ENCODE assay signal across 10 mouse cellular contexts in genomic region chr2:31449441-31449815, GRCm38 (mm10). TPM values are rescaled to one million over a fixed set of nuclear protein-coding genes. Genes with fewer than 3 reads are reported as not detected.
DNase-seq lines count a peak whose midpoint lies in the region; ATAC-seq and TF ChIP-seq lines count a peak whose summit lies in the region.
"Had no signal": no experiment of that assay in that cellular context is flagged by ENCODE, and none has a peak within 500 bp of the region (broad histone marks: within the 10 kb centered on the region; RNA-seq: fewer than 3 reads in every experiment).

No protein-coding gene starts in this region.

- no peaks in the 10 kb centered on the region for H3K36me3 ChIP-seq in forebrain, postnatal 0 days (ENCODE audit: insufficient read depth)
- H3K36me3 ChIP-seq in midbrain, embryonic 14.5 days (ENCODE audit: control insufficient read depth, insufficient read depth, low read length): no peaks in the 10 kb centered on the region
- H3K36me3 ChIP-seq: G1E had no signal

- peak; percentile 40 for DNase-seq in gastrocnemius, postnatal 25 days
- DNase-seq in gastrocnemius, adult 8-10 months (ENCODE audit: low spot score in 2 of 2): no peak
- peak; percentile 97 for DNase-seq in Muller cell, postnatal 12 days (ENCODE audit: inconsistent ontology term)
- peak; percentile 78 for DNase-seq in forebrain, postnatal 0 days
- peak; percentile 82 for DNase-seq in layer of hippocampus, adult 9-11 months
- peak; percentile 78 for DNase-seq in midbrain, embryonic 14.5 days
- peak; percentile 82 for DNase-seq in testis, postnatal 10 days (ENCODE audit: low spot score)
- DNase-seq in gastrocnemius, adult 18-20 months (ENCODE audit: low spot score): no peak

- no peak overlapping the region for H3K27ac ChIP-seq in forebrain, postnatal 0 days (ENCODE audit: low read depth, low read length)
- H3K27ac ChIP-seq in midbrain, embryonic 14.5 days (replicated peaks; ENCODE audit: low read depth, low read length): 0 out of 2 replicates have a peak overlapping the region, but pooled peaks have one; percentile 22

- H3K9ac ChIP-seq in forebrain, postnatal 0 days: no peak overlapping the region
- no peak overlapping the region for H3K9ac ChIP-seq in midbrain, embryonic 14.5 days (replicated peaks; ENCODE audit: low read length)

- no peak for TF ChIP-seq CTCF in forebrain, postnatal 0 days (IDR thresholded peaks at IDR 0.05; ENCODE audit: low read depth)

- H3K4me3 ChIP-seq in forebrain, postnatal 0 days (ENCODE audit: low read depth, low read length): no peak overlapping the region
- no peak overlapping the region for H3K4me3 ChIP-seq in midbrain, embryonic 14.5 days (replicated peaks; ENCODE audit: low read depth, low read length)
- H3K4me3 ChIP-seq: erythroblast, embryonic 14.5 days had no signal

- WGBS in forebrain, postnatal 0 days: 16% methylated on average over 4 of the region's 4 CpGs
- WGBS in midbrain, embryonic 14.5 days: 32% methylated on average over 4 of the region's 4 CpGs

- no peak overlapping the region for H3K4me2 ChIP-seq in forebrain, postnatal 0 days (ENCODE audit: low read depth)
- no peak overlapping the region for H3K4me2 ChIP-seq in midbrain, embryonic 14.5 days (ENCODE audit: low read length)

- H3K4me1 ChIP-seq in forebrain, postnatal 0 days (ENCODE audit: insufficient read depth): no peaks in the 10 kb centered on the region
- peaks cover 20% of the 10 kb centered on the region for H3K4me1 ChIP-seq in midbrain, embryonic 14.5 days (ENCODE audit: control insufficient read depth, insufficient read depth, low read length)

- ATAC-seq in forebrain, postnatal 0 days: peak; percentile 93
- ATAC-seq in midbrain, embryonic 14.5 days (ENCODE audit: low FRiP score, low TSS enrichment): peak; percentile 76

- H3K9me3 ChIP-seq in forebrain, postnatal 0 days (ENCODE audit: low read length): no peaks in the 10 kb centered on the region
- H3K9me3 ChIP-seq in midbrain, embryonic 14.5 days (ENCODE audit: control insufficient read depth, low read length): no peaks in the 10 kb centered on the region
- H3K9me3 ChIP-seq: G1E had no signal

- no peaks in the 10 kb centered on the region for H3K27me3 ChIP-seq in forebrain, postnatal 0 days (ENCODE audit: insufficient read depth, low read length)
- H3K27me3 ChIP-seq in midbrain, embryonic 14.5 days (ENCODE audit: control insufficient read depth, insufficient read depth, low read length): no peaks in the 10 kb centered on the region

RNA-seq across cellular contexts. Expression of gene Ass1, which starts 20.6 kb away (rescaled TPM):
- total RNA-seq in gastrocnemius, postnatal 25 days (2021): 1 to 10 TPM; 2.0 to 2.7 TPM
- total RNA-seq in gastrocnemius, adult 8-10 months (2022): 1 to 10 TPM; 2.4 to 4.4 (median 3.3) TPM
- 16.2 and 18.0 TPM in 2 replicates for total RNA-seq in forebrain, postnatal 0 days (2014; rRNA removed)
- polyA plus RNA-seq in forebrain, postnatal 0 days (2015; fragmentation: Nextera tagmentation; extraction: Ambion mirVana): 11.8 and 17.9 TPM in 2 replicates
- polyA plus RNA-seq in midbrain, embryonic 14.5 days (2014; fragmentation: Nextera tagmentation; extraction: Ambion mirVana): 7.4 and 8.5 TPM in 2 replicates
- 1 to 10 TPM; 2.4 to 5.9 TPM for total RNA-seq in gastrocnemius, adult 18-20 months (2021)
- total RNA-seq: G1E had no signal
- polyA plus RNA-seq: G1E had no signal

Comparison
In these comparisons a context has a peak if more than half of its experiments do, and no peak if none do; other contexts are left out.
1. DNase-seq: peak in gastrocnemius, postnatal 25 days (single experiment), Muller cell, postnatal 12 days (single experiment), forebrain, postnatal 0 days (single experiment), layer of hippocampus, adult 9-11 months (single experiment), midbrain, embryonic 14.5 days (single experiment) and testis, postnatal 10 days (single experiment); none in gastrocnemius, adult 8-10 months (0 of 2) and gastrocnemius, adult 18-20 months (single experiment).